Mouse (Mus musculus): ENCODE results near the gene Alpl.
A peak's percentile ranks its signal among the peaks of the same experiment; 100 is the strongest.

Alpl gene

GRCm38 (mm10) chr4:137707216-137707990 lies 88.8 kb downstream of the Alpl start:
- DNase-seq: peak; percentile 91

DNA sequence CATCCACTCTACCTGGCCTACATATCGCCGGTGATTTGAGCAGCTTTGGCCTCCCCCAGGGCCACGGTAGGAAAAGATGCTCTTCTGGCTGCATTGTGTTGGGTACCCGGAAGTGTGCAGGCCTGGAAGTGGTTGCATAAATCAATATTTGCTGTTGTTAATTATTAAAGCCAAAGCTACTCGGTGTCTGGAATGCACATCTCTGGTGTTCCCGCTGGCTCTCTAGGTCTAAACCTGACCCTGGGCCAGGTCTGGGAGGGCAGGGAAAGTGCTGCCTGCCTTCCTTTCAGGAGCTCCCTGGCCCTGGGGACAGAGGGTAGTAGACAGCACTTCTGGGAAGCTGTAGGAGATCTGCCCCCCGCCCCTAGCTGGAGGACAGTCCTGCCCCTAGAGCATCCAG lies 89.7 kb downstream of the Alpl start:
- no peak for DNase-seq

- DNase-seq: no peak
These were observed 90.8 kb downstream of the Alpl start for GRCm38 (mm10) chr4:137705379-137705778.

GRCm38 (mm10) chr4:137704561-137704960 lies 91.6 kb downstream of the Alpl start:
- DNase-seq: no peak

DNA sequence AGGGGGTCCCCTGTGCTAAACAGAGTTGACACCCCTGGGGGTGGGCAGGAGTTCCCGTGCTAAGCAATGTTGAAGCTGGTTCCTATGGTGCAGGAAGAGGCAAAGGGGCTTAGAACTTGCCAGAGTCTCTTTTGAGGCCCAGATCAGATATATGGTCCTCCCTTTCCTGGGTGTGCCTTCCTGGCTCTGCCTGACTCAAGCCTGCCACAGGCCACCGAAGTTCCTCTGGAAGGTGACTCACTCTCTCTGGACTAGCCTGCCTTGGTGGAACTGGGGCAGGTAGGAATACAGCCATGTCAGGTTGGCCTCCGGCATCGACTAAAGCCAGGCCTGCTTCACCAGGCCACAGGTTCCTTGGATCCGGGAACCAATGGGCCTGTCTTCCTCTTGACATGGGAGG lies 93.1 kb downstream of the Alpl start:
- DNase-seq: no peak

GRCm38 (mm10) chr4:137700960-137701359 lies 95.2 kb downstream of the Alpl start:
- no peak for DNase-seq

DNA sequence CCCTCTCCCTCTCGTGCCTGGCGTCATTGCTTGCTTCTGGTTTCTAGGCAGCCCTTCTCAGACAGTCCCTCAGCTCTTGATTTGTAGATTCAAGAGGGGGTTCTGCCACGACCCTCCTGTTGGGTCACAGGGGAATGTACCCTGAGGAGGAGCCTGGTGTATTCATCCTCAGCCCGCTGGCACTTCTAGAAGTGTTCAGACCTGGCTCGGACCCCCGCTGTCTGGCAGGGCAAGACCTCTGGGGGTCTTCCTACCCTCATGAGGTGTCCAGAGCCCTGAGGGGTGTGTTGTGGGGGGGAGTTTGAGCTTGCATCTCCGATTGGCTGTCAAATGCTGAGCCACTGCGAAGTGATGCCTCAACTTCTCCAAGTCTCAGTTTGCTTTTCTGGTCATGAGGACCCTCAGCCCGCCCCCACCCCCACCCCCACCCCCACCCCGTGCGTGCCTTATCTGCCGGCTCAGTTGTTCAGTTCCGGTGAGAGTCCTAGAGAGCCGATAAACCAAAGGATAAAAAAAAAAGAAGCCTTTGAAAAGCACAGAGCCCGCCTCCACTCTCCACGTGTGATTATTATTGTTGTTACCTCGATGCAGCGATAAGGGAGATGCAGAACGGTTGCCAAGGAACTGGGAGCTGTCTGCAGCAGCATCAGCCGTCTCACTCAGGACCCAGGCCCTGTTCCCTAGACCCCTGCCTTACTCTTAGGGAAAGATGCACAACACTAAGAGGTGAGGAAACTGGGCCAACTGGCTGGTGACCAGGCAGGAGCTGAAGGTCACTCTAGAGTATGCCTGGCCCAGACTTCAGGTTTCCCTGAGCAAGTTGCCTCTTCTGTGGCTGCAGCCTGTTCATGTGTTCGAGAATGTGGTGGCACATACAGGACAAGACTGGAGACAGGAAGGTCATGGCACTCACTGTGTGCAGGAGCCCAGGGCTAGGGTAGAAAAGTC lies 96.6 kb downstream of the Alpl start:
- no peak for DNase-seq

DNA sequence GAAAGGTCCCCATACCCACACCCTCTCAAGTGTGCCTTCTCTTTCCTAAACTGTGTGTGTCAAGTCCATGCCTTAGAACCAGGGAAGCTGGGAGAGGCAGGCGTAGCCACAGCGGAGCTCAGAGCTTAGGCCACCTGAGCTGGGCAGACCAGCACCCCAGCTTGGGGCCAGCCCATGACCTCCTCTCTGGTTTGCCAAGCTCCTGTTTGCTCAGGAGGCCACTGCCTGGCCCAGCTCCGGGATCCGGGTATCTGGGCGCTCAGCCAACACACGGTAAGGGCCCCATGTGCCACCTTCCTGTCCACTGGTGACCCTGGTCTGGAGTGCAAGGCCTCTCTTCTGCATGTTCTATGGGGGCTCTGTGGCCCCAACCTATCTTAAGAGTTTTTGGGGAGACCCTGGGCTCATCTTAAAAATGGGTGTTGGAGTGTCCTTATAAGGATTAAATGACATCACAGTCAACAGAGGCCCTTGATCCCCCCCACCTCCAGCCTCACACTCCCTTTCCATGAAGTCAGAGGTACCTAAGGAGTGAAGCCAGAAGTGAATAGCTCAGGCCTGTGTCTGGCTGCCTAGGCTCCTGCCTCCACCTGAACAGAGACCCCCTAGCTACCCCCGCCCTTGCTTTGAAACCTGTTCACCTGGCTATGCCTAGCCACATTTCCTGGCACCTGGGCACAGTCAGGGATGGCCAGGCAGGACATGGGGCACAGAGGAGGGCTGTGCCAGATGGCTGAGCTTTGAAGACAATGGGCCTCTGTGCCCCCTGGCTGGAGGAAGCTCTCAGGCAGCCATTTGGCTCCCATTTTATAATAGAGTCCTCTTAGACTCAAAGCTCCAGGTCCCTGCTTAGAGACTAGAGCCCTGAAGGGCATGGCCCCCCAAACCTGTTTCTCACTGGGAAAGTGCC lies 97.9 kb downstream of the Alpl start:
- peak; percentile 76 for DNase-seq

- no peak for DNase-seq
These were observed 98.9 kb downstream of the Alpl start for GRCm38 (mm10) chr4:137697156-137697885.

DNA sequence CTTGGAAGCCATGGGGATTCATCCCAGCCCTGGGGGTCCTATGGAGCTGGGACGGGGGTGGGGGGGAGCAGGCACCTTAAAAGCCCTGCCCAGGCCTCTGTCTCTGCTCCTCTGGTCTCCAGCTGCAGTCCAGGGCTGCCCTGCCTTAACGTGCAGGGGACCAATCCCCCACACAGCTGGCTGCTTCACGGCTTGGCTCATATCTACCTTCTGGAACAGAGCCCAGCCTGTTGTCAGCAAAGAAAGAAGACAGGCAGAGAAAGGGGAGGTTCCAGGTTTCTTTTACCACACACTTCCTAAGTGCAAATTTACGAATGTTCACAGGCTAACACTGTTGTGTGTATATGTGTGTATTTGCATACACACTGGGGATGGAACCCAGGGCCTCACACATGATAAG lies 100.3 kb downstream of the Alpl start:
- no peak for DNase-seq

- peak; percentile 33 for DNase-seq
These were observed 100.9 kb downstream of the Alpl start for GRCm38 (mm10) chr4:137695300-137695699.

DNA sequence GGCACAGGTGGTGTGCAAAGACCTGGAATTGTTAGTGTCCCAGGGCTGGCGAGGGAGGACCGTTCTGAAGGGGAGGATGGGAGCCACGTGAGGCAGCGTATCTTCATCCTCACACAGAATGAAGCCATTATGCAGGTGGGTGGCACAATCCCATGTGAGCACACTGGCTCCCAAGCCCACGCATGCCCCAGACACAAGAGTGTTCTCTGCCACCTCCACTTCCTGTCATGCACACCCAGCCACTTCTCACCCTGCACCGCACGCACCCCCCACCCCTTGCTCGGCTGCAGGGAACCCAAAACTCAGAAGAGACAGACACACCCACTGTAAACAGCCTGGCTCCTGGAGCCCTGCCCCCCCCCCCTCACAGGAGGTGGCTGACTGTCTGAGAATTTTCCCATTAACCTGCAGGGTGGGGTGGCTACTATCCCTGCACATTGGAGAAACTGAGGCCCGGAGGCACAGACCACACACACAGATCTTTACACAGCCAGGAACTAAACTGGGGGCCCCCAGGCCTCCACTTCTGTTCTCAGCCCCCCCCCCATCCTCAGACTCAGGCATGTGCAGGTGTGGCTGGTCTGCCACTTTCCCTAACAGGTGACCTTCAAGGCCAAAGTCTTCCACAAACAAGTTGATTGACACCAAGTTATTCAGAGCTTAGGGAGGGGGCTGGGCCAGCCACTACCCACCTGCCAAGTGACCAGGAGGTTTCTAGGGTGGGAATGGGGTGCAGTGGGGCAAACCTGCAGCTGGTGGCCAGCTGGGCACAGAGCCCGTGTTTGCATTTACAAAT lies 103.9 kb downstream of the Alpl start:
- DNase-seq: no peak
